Mouse (Mus musculus): Measurements from ENCODE around the gene Bbox1. TPM values are rescaled to one million over a fixed set of nuclear protein-coding genes. Genes with fewer than 3 reads are reported as not detected.

Gene Bbox1
- total and polyA plus RNA-seq, 3 experiments = not detected

DNA sequence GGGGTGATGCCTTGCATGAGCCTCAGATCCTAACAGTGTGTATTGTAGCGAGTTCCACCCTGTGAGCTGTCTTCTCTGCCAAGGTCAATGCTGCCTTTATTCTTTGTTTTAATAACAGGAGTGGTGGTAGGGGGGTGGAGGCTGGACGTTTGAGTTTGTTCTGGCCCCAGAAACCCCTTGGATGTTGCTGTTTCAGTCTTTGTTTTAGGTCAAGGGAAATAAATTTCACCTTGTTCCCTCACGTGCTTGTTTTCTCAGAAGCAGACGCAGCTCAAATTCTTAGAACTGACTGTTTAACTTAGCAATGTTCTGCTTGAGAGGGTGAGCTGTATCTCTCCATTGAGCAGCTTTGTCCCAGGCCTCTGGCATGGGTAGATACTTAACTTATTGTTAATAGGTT is 87.9 kb downstream of the Bbox1 start:
- Histone ChIP-seq H3K4me1 (ENCODE audit: control insufficient read depth in 1 of 2, insufficient read depth in 2 of 2) (no peaks in the 10 kb centered on the region), H3K9me3 (replicated peaks; ENCODE audit: low read length) (peaks cover 2% of the 10 kb centered on the region), H3K36me3 (replicated peaks in 1 of 2; ENCODE audit: control insufficient read depth in 1 of 2, insufficient read depth in 1 of 2, low read length in 1 of 2) (no peaks in the 10 kb centered on the region), H3K27ac (ENCODE audit: insufficient read depth, low read depth) (no peak overlapping the region), H3K4me2 (ENCODE audit: insufficient read depth, low read depth, poor library complexity, severe bottlenecking) (no peak overlapping the region), H3K4me3 (replicated peaks in 1 of 3; ENCODE audit: low read depth in 2 of 3, low read length in 2 of 3, poor library complexity in 1 of 3) (no peak overlapping the region), H3K27me3 (replicated peaks) (no peaks in the 10 kb centered on the region), H3K9ac (ENCODE audit: insufficient read depth, low read depth) (no peak overlapping the region), H3K79me2 (replicated peaks; ENCODE audit: control insufficient read depth, extremely low read depth, insufficient read depth, poor library complexity, severe bottlenecking) (no peaks in the 10 kb centered on the region)
- in situ Hi-C loops (cut with MboI; ENCODE audit: low pct_ligation_motif_present, low pct_unique_long_range_greater_than_20kb, low sequenced_read_pairs) (loop anchor here (10.0 kb wide), 1 partner anchor 338 kb away; no protein-coding TSS in a partner anchor), dilution Hi-C loops (cut with MboI; ENCODE audit: extremely low pct_ligation_motif_present, extremely low pct_unique_long_range_greater_than_20kb, low sequenced_read_pairs) (no loop called here)
- DNase-seq (ENCODE audit: extremely low read depth) = no peak
- TF ChIP-seq TBP (conservative IDR thresholded peaks at IDR 0.05; ENCODE audit: low read depth, low read length) = no peak

DNA sequence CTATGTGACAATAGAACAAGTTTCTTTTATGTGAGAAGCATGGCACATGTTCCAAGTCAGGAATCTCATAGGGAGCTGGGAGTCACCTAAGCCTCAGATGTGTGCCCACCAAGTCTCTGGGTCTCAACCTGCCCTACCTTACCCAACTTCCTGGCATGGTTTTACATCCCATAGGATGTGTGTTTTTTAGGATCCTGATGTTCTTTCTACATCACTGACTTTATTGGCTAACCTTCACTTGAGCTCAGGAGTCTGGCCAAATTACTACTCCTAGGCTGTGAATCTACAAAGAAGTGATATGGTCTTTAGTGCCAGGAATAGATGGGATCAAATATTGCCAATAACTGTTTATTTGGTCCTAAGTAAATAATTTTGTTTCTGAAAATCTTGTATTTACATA is 88.4 kb downstream of the Bbox1 start:
- no peak overlapping the region for H3K27ac ChIP-seq (ENCODE audit: insufficient read depth, low read depth)
- H3K4me1 ChIP-seq (ENCODE audit: control insufficient read depth in 1 of 2, insufficient read depth in 2 of 2) = no peaks in the 10 kb centered on the region
- DNase-seq (ENCODE audit: extremely low read depth) = no peak
- no peaks in the 10 kb centered on the region for H3K79me2 ChIP-seq (replicated peaks; ENCODE audit: control insufficient read depth, extremely low read depth, insufficient read depth, poor library complexity, severe bottlenecking)
- in situ Hi-C loops (cut with MboI; ENCODE audit: low pct_ligation_motif_present, low pct_unique_long_range_greater_than_20kb, low sequenced_read_pairs) (loop anchor here (10.0 kb wide), 1 partner anchor 339 kb away; no protein-coding TSS in a partner anchor), dilution Hi-C loops (cut with MboI; ENCODE audit: extremely low pct_ligation_motif_present, extremely low pct_unique_long_range_greater_than_20kb, low sequenced_read_pairs) (no loop called here)
- peaks cover 2% of the 10 kb centered on the region for H3K9me3 ChIP-seq (replicated peaks; ENCODE audit: low read length)
- no peak overlapping the region for H3K4me3 ChIP-seq (replicated peaks in 1 of 3; ENCODE audit: low read depth in 2 of 3, low read length in 2 of 3, poor library complexity in 1 of 3)
- no peak overlapping the region for H3K9ac ChIP-seq (ENCODE audit: insufficient read depth, low read depth)
- no peak for TF ChIP-seq RCOR1 (conservative IDR thresholded peaks at IDR 0.05; ENCODE audit: low read depth, low read length)
- no peak for TF ChIP-seq ETS1 (conservative IDR thresholded peaks at IDR 0.05; ENCODE audit: low read depth, low read length)
- TF ChIP-seq KAT2A (IDR thresholded peaks at IDR 0.05; ENCODE audit: insufficient replicate concordance, low read length) = no peak
- TF ChIP-seq GABPA (IDR thresholded peaks at IDR 0.05; ENCODE audit: insufficient replicate concordance, low read depth, low read length) = no peak
- TF ChIP-seq IRF4 (IDR thresholded peaks at IDR 0.05; ENCODE audit: low read depth, low read length) = no peak
- TF ChIP-seq SMC3 (IDR thresholded peaks at IDR 0.05; ENCODE audit: low read depth, low read length) = no peak
- TF ChIP-seq ELF1 (IDR thresholded peaks at IDR 0.05; ENCODE audit: low read depth, low read length) = no peak
- TF ChIP-seq NRF1 (IDR thresholded peaks at IDR 0.05; ENCODE audit: low read depth, low read length) = no peak
- TF ChIP-seq ZMIZ1 (IDR thresholded peaks at IDR 0.05; ENCODE audit: low read depth, low read length) = no peak
- no peak for TF ChIP-seq TBP (conservative IDR thresholded peaks at IDR 0.05; ENCODE audit: low read depth, low read length)
- no peak for TF ChIP-seq MYC (IDR thresholded peaks at IDR 0.05; ENCODE audit: low read depth, low read length)
- no peak for TF ChIP-seq MAX (IDR thresholded peaks at IDR 0.05; ENCODE audit: low read length)
- no peak overlapping the region for H3K4me2 ChIP-seq (ENCODE audit: insufficient read depth, low read depth, poor library complexity, severe bottlenecking)
- no peaks in the 10 kb centered on the region for H3K36me3 ChIP-seq (replicated peaks in 1 of 2; ENCODE audit: control insufficient read depth in 1 of 2, insufficient read depth in 1 of 2, low read length in 1 of 2)
- H3K27me3 ChIP-seq (replicated peaks) = no peaks in the 10 kb centered on the region

GRCm38 (mm10) chr2:110222793-110223192 is 91.6 kb downstream of the Bbox1 start:
- no peaks in the 10 kb centered on the region for H3K36me3 ChIP-seq (replicated peaks in 1 of 2; ENCODE audit: control insufficient read depth in 1 of 2, insufficient read depth in 1 of 2, low read length in 1 of 2)
- DNase-seq (ENCODE audit: extremely low read depth) = no peak
- no peaks in the 10 kb centered on the region for H3K79me2 ChIP-seq (replicated peaks; ENCODE audit: control insufficient read depth, extremely low read depth, insufficient read depth, poor library complexity, severe bottlenecking)
- no peak overlapping the region for H3K27ac ChIP-seq (ENCODE audit: insufficient read depth, low read depth)
- H3K4me2 ChIP-seq (ENCODE audit: insufficient read depth, low read depth, poor library complexity, severe bottlenecking) = no peak overlapping the region
- H3K4me3 ChIP-seq (replicated peaks in 1 of 3; ENCODE audit: low read depth in 2 of 3, low read length in 2 of 3, poor library complexity in 1 of 3) = no peak overlapping the region
- dilution Hi-C loops (cut with MboI; ENCODE audit: extremely low pct_ligation_motif_present, extremely low pct_unique_long_range_greater_than_20kb, low sequenced_read_pairs) = no loop called here
- H3K9me3 ChIP-seq (replicated peaks; ENCODE audit: low read length) = peaks cover 2% of the 10 kb centered on the region
- H3K4me1 ChIP-seq (ENCODE audit: control insufficient read depth in 1 of 2, insufficient read depth in 2 of 2) = no peaks in the 10 kb centered on the region
- no peaks in the 10 kb centered on the region for H3K27me3 ChIP-seq (replicated peaks)
- in situ Hi-C loops (cut with MboI; ENCODE audit: low pct_ligation_motif_present, low pct_unique_long_range_greater_than_20kb, low sequenced_read_pairs) = loop anchor here (10.0 to 25.0 kb wide), 2 partner anchors 160 to 342 kb away; no protein-coding TSS in a partner anchor
- TF ChIP-seq RAD21 (IDR thresholded peaks at IDR 0.05; ENCODE audit: low read depth, low read length) (no peak), BHLHE40 (IDR thresholded peaks at IDR 0.05; ENCODE audit: low read depth, low read length) (no peak), NELFE (IDR thresholded peaks at IDR 0.05; ENCODE audit: low read depth, low read length) (no peak), EP300 (IDR thresholded peaks at IDR 0.05; ENCODE audit: low read length) (no peak), SIN3A (IDR thresholded peaks at IDR 0.05; ENCODE audit: low read length) (no peak), UBTF (IDR thresholded peaks at IDR 0.05; ENCODE audit: low read depth, low read length) (no peak)
- no peak overlapping the region for H3K9ac ChIP-seq (ENCODE audit: insufficient read depth, low read depth)
